Mouse (Mus musculus) small intestine, adult 2 months (tissue): ENCODE measurements at regions not wholly inside any gene's neighbourhood (a gene's known extent, or its start where the extent isn't known, plus 50 kb on each side); places are given as distances from the start of the nearest gene placed in this dataset.

Experiments
- H3K27ac ChIP-seq: fragments of 200-500 bp; 2 replicates; pipeline ENCODE4 v1.5.1; 2012; ENCODE audit warnings: low read depth, low read length, control low read depth, inconsistent platforms; ENCODE audit not compliant: insufficient read depth
- H3K27me3 ChIP-seq: fragments of 200-500 bp; 2 replicates; pipeline ENCODE4 v1.6.1; 2012; ENCODE audit warnings: mild to moderate bottlenecking, moderate library complexity, low read length, inconsistent platforms; ENCODE audit not compliant: control insufficient read depth, insufficient read depth
- H3K36me3 ChIP-seq: fragments of 200-500 bp; 2 replicates; pipeline ENCODE4 v1.6.1; 2012; ENCODE audit warnings: mild to moderate bottlenecking, low read length, control low read depth, inconsistent platforms; ENCODE audit not compliant: control insufficient read depth, insufficient read depth
- H3K4me1 ChIP-seq: fragments of 200-500 bp; 2 replicates; pipeline ENCODE4 v1.6.1; 2012; ENCODE audit warnings: low read length, inconsistent platforms, mixed read lengths; ENCODE audit not compliant: control insufficient read depth, insufficient read depth, insufficient read length
- H3K4me3 ChIP-seq: fragments of 200-500 bp; 2 replicates; pipeline ENCODE4 v1.5.1; 2012; ENCODE audit warnings: low read depth, mild to moderate bottlenecking, control low read depth, inconsistent platforms, low read length, moderate library complexity
- CTCF ChIP-seq: fragments of 200-500 bp; IDR thresholded peaks from 2 replicates; pipeline ENCODE4 v1.5.1; 2012; ENCODE audit warnings: low read depth, mild to moderate bottlenecking, control low read depth, inconsistent platforms, low read length, moderate library complexity, mixed read lengths; ENCODE audit not compliant: insufficient replicate concordance, insufficient read length; ENCODE audit errors: extremely low read depth
- POLR2A ChIP-seq: fragments of 200-500 bp; IDR thresholded peaks from 2 replicates; pipeline ENCODE4 v1.6.1; 2012; ENCODE audit warnings: low read depth, mild to moderate bottlenecking, control low read depth, inconsistent platforms, low read length, moderate library complexity
- WGBS: fragments of 180-500 bp; shearing (Covaris S2); methylation state at CpG from one replicate; pipeline ENCODE4 v1.1.7; 2018; 5-methylcytosine and 5-hydroxymethylcytosine counted together

DNA sequence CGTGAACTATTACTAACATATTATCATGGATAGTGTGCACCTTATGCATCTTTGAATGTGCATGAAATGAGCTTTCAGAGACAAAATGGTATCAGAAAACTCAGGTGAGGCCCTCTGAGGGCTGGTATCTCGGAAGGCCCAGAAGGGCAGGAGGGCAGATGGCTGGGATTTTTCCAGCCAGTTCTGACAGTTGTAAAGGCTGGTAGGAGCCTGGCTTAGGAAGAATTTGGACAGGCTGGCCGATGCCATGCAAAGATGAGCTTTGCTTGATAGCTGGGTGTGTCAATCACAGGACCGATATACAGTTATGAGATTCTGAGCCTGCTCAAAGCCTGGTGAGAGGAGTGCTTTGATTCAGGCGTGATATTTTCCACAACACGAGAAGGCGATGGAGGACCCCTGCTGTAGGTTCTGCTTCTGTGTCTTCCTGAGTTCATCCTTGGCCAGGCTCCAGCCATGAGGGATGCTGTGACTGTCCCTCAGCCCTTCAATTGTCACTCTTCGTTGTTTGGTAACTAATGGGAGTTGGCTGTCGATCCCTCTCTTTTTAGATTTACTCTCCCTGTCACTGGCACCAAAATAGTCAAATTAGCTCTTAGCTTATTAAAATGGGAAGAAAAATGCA lies 159.0 kb upstream of the Sash1 start:
- TF ChIP-seq CTCF (no peak), POLR2A (no peak)
- Histone ChIP-seq H3K4me3 (no peak overlapping the region), H3K27ac (no peak overlapping the region), H3K4me1 (no peaks in the 10 kb centered on the region), H3K27me3 (no peaks in the 10 kb centered on the region), H3K36me3 (no peaks in the 10 kb centered on the region)
- WGBS, result 83% methylated on average over 9 of the region's 9 CpGs

DNA sequence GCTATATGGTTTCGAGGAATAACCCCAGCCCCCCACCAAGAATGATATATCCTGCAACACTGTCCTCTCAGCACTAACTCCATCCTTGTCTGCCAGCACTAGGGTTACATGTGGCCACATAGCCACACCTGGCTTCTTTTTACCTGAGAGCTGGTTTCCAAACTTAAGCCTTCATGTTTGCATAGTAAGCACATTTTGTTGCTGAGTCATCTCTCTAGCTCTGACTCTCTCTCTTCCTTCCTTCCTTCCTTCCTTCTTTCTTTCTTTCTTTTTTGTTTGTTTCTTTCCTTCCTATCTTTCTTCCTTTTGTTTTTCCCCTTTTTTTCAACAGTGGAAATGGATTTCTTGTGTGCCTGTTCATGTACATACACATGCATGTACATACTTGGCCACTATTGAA lies 157.6 kb upstream of the Sash1 start:
- Histone ChIP-seq H3K27me3 (no peaks in the 10 kb centered on the region), H3K36me3 (no peaks in the 10 kb centered on the region), H3K4me3 (no peak overlapping the region), H3K4me1 (no peaks in the 10 kb centered on the region), H3K27ac (no peak overlapping the region)
- WGBS, result 96% methylated on average over 1 of the region's 1 CpGs
- TF ChIP-seq CTCF, result no peak
- TF ChIP-seq POLR2A, result no peak

GRCm38 (mm10) chr10:9030486-9030885 lies 144.6 kb upstream of the Sash1 start:
- H3K36me3 ChIP-seq, result no peaks in the 10 kb centered on the region
- TF ChIP-seq POLR2A, result no peak
- no peak for TF ChIP-seq CTCF
- WGBS, result 78% methylated on average over 6 of the region's 6 CpGs
- no peak overlapping the region for H3K4me3 ChIP-seq
- no peaks in the 10 kb centered on the region for H3K4me1 ChIP-seq
- no peak overlapping the region for H3K27ac ChIP-seq
- no peaks in the 10 kb centered on the region for H3K27me3 ChIP-seq

DNA sequence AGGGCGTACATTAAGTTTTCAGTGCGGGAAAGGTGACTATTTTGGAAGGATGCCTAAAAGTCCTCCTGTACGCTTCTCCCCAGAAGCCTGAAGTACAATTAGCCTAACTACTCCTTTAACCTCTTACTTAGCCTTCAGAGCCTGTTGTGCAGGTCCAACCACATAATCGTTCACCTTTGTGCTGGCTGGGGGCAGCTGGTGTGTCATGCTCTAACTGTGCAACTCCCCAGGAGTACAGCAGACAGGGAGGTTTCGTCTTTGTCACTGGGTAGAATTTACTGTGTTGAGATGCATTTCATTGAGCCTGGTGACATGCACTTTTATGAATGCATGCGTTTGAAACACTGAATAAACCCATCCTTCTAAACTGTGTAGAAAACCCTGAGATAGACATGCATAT lies 143.6 kb upstream of the Sash1 start:
- 55% methylated on average over 6 of the region's 6 CpGs for WGBS
- Histone ChIP-seq H3K4me3 (no peak overlapping the region), H3K27me3 (no peaks in the 10 kb centered on the region), H3K36me3 (no peaks in the 10 kb centered on the region), H3K4me1 (no peaks in the 10 kb centered on the region), H3K27ac (no peak overlapping the region)
- TF ChIP-seq CTCF (no peak), POLR2A (no peak)

DNA sequence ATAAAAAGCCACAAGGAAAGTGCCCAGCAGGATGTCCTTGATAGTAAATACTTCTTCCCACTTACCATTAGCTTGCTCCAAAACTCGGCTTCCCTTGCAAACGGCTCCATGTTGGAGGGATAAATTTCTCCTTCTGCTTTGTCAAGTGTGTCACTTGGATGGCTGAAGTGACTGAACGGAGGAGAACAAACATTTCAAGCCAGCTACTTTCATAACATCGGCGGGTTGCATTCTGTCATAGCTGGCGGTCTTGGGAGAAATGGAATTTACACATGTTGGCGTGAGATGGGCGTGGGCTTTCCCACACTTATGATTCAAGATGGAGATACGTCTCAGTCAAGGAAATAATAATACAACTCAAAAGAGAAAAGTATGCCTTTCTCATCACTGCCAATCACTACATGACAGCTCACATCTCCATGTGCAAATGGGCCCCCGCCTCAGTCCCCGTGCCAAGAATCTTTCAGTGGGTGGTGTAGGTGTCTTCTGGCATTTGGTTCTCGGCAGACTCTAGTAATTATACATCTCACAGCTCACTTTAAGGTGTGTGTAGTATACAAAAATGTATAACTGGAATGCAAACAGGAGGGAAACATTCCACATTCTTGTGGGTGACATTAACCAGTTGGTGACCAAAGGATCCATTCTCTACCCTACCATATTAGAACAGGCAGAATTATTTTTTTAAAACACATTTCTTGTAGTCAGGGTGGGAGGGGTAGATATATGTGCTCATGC lies 141.4 kb upstream of the Sash1 start:
- Histone ChIP-seq H3K27ac (no peak overlapping the region), H3K4me1 (no peaks in the 10 kb centered on the region), H3K36me3 (no peaks in the 10 kb centered on the region), H3K4me3 (no peak overlapping the region), H3K27me3 (no peaks in the 10 kb centered on the region)
- TF ChIP-seq POLR2A (no peak), CTCF (no peak)
- 80% methylated on average over 12 of the region's 12 CpGs for WGBS

DNA sequence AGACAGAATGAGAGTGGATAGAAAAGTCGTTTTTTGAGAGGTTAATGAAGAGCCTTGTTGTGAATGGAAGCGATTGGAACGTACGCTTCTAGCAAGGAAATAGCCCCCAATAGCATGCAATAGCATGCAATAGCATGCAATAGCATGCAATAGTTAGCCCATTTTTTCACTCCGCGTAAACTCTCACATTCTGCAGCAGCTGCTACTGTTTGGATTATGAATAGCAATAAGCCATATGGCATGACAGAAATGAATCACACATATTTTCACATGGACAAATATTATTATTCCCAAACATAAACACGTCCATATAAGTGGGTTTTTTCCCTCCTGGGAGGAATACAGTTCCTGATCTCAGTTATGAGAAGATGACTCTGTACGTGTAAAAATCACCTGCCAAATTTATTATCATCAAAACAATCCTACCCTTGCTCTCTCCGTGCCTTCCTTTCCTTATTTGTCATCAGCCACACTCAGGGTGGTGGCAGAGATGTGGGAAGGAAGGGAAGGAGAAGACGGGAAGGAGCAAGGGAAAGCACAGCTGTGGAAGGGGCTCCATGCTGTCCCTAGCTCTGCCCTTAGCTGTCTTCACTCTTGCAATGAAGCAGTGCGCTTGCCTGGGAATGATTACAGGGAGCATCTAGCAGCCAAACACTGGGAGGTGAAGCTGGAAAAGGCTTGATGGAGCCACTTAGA lies 129.1 kb upstream of the Sash1 start:
- Histone ChIP-seq H3K36me3 (no peaks in the 10 kb centered on the region), H3K4me3 (no peak overlapping the region), H3K4me1 (no peaks in the 10 kb centered on the region), H3K27me3 (no peaks in the 10 kb centered on the region), H3K27ac (peak overlapping the region; percentile 42)
- TF ChIP-seq CTCF, result no peak
- TF ChIP-seq POLR2A, result no peak
- WGBS, result 70% methylated on average over 11 of the region's 11 CpGs

GRCm38 (mm10) chr10:9013549-9013925 lies 127.7 kb upstream of the Sash1 start:
- Histone ChIP-seq H3K27me3 (no peaks in the 10 kb centered on the region), H3K36me3 (no peaks in the 10 kb centered on the region), H3K4me1 (no peaks in the 10 kb centered on the region), H3K4me3 (no peak overlapping the region), H3K27ac (no peak overlapping the region)
- whole genome bisulfite sequencing, result 73% methylated on average over 3 of the region's 3 CpGs
- no peak for TF ChIP-seq POLR2A
- TF ChIP-seq CTCF, result no peak
